Mouse (Mus musculus) ovary, postnatal 36 days (tissue): ENCODE measurements around the gene A530084C06Rik.

ENCODE experiments used
- DNase-seq: peaks from one replicate; pipeline ENCODE4 v3.0.0; 2022; ENCODE audit warnings: low spot score, mixed read lengths

The A530084C06Rik gene

GRCm38 (mm10) chr13:31558521-31559418 lies at the start of gene A530084C06Rik:
Gene A530084C06Rik, minus strand, starts transcription at chr13:31559333.
- peak; percentile 34 for DNase-seq

- no peak for DNase-seq
Measured at GRCm38 (mm10) chr13:31603964-31604363, 44.8 kb upstream of the A530084C06Rik start.

GRCm38 (mm10) chr13:31599576-31599975 lies 40.4 kb upstream of the A530084C06Rik start:
- no peak for DNase-seq

GRCm38 (mm10) chr13:31587341-31587740 lies 28.2 kb upstream of the A530084C06Rik start:
- DNase-seq: no peak

GRCm38 (mm10) chr13:31579866-31580265 lies 20.7 kb upstream of the A530084C06Rik start:
- DNase-seq: peak; percentile 20

GRCm38 (mm10) chr13:31578389-31578788 lies 19.3 kb upstream of the A530084C06Rik start:
- DNase-seq: no peak

- no peak for DNase-seq
Measured at GRCm38 (mm10) chr13:31577576-31577975, 18.4 kb upstream of the A530084C06Rik start.

GRCm38 (mm10) chr13:31576696-31577095 lies 17.6 kb upstream of the A530084C06Rik start:
- no peak for DNase-seq

- DNase-seq: no peak
Measured at GRCm38 (mm10) chr13:31574627-31575026, 15.5 kb upstream of the A530084C06Rik start.

GRCm38 (mm10) chr13:31572806-31573508 lies 13.8 kb upstream of the A530084C06Rik start:
- DNase-seq: no peak

- DNase-seq: no peak
Measured at GRCm38 (mm10) chr13:31567617-31568294, 8.6 kb upstream of the A530084C06Rik start.

GRCm38 (mm10) chr13:31567099-31567498 lies 8.0 kb upstream of the A530084C06Rik start:
- DNase-seq: no peak

GRCm38 (mm10) chr13:31564394-31564793 lies 5.3 kb upstream of the A530084C06Rik start:
- DNase-seq: no peak

- peak; percentile 73 for DNase-seq
Measured at GRCm38 (mm10) chr13:31559419-31560144, 449 bp upstream of the A530084C06Rik start.

- DNase-seq: peak; percentile 67
Measured at GRCm38 (mm10) chr13:31557768-31558520, 1.2 kb downstream of the A530084C06Rik start.

GRCm38 (mm10) chr13:31556964-31557767 lies 2.0 kb downstream of the A530084C06Rik start:
- DNase-seq: no peak

- DNase-seq: no peak
Measured at GRCm38 (mm10) chr13:31555834-31556233, 3.3 kb downstream of the A530084C06Rik start, which contains the start of gene Foxq1. Gene Foxq1, plus strand, starts transcription at chr13:31556134.

- no peak for DNase-seq
Measured at GRCm38 (mm10) chr13:31547610-31548009, 11.5 kb downstream of the A530084C06Rik start.

- DNase-seq: no peak
Measured at GRCm38 (mm10) chr13:31547204-31547603, 11.9 kb downstream of the A530084C06Rik start.

- no peak for DNase-seq
Measured at GRCm38 (mm10) chr13:31546784-31547183, 12.3 kb downstream of the A530084C06Rik start.
